Mouse (Mus musculus) heart, embryonic 14.5 days (tissue): ENCODE data around the gene Sertad4. TPM values are rescaled to one million over a fixed set of nuclear protein-coding genes. Genes with fewer than 3 reads are reported as not detected.

ENCODE experiments used
- ATAC-seq: fragments of 200-750 bp; cut with Nextera tagmentation; 2 replicates; pipeline ENCODE4 v1.8.0; 2017; ENCODE audit warnings: low read depth, moderate TSS enrichment; ENCODE audit not compliant: insufficient number of reproducible peaks, insufficient read depth, low FRiP score
- H3K27ac ChIP-seq, 2 experiments: fragments of 200-500 bp in 1 of 2; fragments of 300-500 bp in 1 of 2; sonication (generic) in 1 of 2; replicated peaks in 1 of 2; 2 replicates each; pipeline ENCODE4 v1.5.1; 2012 to 2014; ENCODE audit warnings: low read depth in 2 of 2, low read length in 2 of 2, control low read depth in 1 of 2, mild to moderate bottlenecking in 1 of 2, mixed read lengths in 1 of 2; ENCODE audit not compliant: control insufficient read depth in 1 of 2, insufficient read depth in 1 of 2
- H3K27me3 ChIP-seq: fragments of 300-500 bp; sonication (generic); 2 replicates; pipeline ENCODE4 v1.6.1; 2014; ENCODE audit warnings: mild to moderate bottlenecking, low read length, control low read depth; ENCODE audit not compliant: control insufficient read depth, insufficient read depth
- H3K36me3 ChIP-seq: fragments of 300-500 bp; sonication (generic); 2 replicates; pipeline ENCODE4 v1.6.1; 2014; ENCODE audit warnings: mild to moderate bottlenecking, control low read depth, low read length, mixed read lengths; ENCODE audit not compliant: control insufficient read depth, insufficient read depth
- H3K4me1 ChIP-seq, 2 experiments: fragments of 200-500 bp in 1 of 2; fragments of 300-500 bp in 1 of 2; sonication (generic) in 1 of 2; 2 replicates each; pipeline ENCODE4 v1.6.1; 2012 to 2014; ENCODE audit warnings: low read length in 2 of 2, control low read depth in 1 of 2, mixed read lengths in 1 of 2; ENCODE audit not compliant: control insufficient read depth in 2 of 2, insufficient read depth in 2 of 2
- H3K4me2 ChIP-seq: fragments of 300-500 bp; sonication (generic); 2 replicates; pipeline ENCODE4 v1.6.1; 2014; ENCODE audit warnings: mild to moderate bottlenecking, low read length
- H3K4me3 ChIP-seq, 2 experiments: fragments of 200-500 bp in 1 of 2; fragments of 300-500 bp in 1 of 2; sonication (generic) in 1 of 2; 2 replicates each; pipeline ENCODE4 v1.5.1; 2012 to 2014; ENCODE audit warnings: low read length in 2 of 2, mild to moderate bottlenecking in 2 of 2, control low read depth in 1 of 2, low read depth in 1 of 2, moderate library complexity in 1 of 2; ENCODE audit not compliant: control insufficient read depth in 1 of 2, insufficient read depth in 1 of 2
- H3K9ac ChIP-seq: fragments of 300-500 bp; sonication (generic); 2 replicates; pipeline ENCODE4 v1.6.1; 2014; ENCODE audit warnings: mild to moderate bottlenecking, low read length
- H3K9me3 ChIP-seq: fragments of 300-500 bp; sonication (generic); 2 replicates; pipeline ENCODE4 v1.6.1; 2016; ENCODE audit warnings: low read length, control low read depth; ENCODE audit not compliant: control insufficient read depth
- WGBS: fragments of 180-500 bp; shearing (Covaris S2); extraction: QIAGEN DNeasy Blood & Tissue Kit; methylation state at CpG from one replicate; pipeline ENCODE4 v1.1.7; 2014; 5-methylcytosine and 5-hydroxymethylcytosine counted together
- polyA plus RNA-seq: library from polyadenylated mRNA; unstranded; fragments of >200 nt; fragmentation: Nextera tagmentation; extraction: Ambion mirVana; gene quantifications from 2 replicates; pipeline ENCODE4 v1.2.1, GENCODE M21; 2014

Gene Sertad4
- polyA plus RNA-seq = 14.8 and 17.0 TPM in 2 replicates

DNA sequence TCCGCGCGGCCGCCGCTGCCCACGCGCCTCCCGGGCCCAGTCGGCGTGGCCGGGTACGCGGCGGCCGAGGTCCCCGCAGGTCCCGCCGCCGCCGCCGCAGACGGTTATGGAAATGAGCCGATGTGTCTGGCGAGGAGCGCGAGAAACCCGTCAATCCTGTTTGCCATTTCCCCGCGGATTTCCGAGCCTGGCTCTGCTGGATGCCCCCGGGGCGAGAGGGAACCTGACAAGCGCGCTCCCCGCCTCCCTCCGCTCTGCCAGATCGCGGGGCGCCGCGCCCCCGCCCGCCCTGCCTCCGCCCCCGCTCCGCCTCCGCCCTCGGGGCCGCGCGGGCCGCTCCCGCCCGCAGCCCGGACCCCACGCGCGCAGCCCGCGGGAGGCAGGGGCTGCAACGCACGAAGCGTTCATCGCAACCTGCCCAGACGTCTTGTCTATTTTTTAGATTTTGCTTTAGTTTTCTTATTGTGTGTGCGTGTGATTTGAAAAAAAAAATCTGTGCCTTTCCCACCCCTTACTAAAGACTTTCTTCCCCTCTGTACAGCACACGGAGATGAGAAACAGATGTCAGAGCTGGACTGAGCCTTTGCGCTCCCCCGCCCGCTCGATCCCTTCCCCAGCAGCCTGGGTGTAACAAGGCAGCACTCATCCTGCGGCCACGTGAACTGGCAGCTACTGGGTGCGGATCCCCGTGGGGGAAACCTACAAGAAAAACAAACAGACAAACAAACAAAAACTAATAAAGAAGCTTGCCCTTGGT lies at the start of gene Sertad4:
TSS of gene Sertad4 (minus strand) at position 283 of the 757 bp plus-strand sequence.
- no peaks in the 10 kb centered on the region for H3K9me3 ChIP-seq
- H3K27ac ChIP-seq = peak within 1 kb of the TSS; percentile 85 to 89
- no peaks in the 10 kb centered on the region for H3K36me3 ChIP-seq
- peak within 1 kb of the TSS; percentile 99 for H3K4me2 ChIP-seq
- H3K9ac ChIP-seq = peak within 1 kb of the TSS; percentile 88
- peaks cover 15 to 18% of the 10 kb centered on the region in 2 experiments for H3K4me1 ChIP-seq
- peak; percentile 41; the same call in 1 of the 2 replicates for ATAC-seq
- WGBS = under 1% methylated on average over 52 of the region's 75 CpGs
- peaks cover 16% of the 10 kb centered on the region; the same call in 1 of the 2 replicates for H3K27me3 ChIP-seq
- peak within 1 kb of the TSS; percentile 83 to 94 for H3K4me3 ChIP-seq

DNA sequence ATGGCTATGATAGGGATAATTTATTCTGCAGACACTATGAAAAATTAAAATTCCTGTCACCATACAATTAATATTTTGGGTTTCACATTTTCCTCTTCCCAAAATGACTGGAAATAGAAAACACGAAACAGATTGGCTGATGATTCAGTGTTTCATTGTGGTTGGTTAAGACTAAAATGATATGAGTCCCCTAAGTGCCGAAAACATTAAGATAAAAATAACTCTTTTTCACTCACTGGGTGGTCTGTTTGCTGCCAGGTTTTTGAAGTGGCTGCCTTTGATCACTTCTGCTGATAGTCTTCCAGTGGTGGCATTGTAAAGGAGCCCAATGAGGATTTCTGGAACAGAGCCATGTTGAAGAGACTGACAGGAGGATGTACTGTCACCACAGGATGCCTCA lies 46.0 kb upstream of the Sertad4 start:
- Histone ChIP-seq H3K27me3 (no peaks in the 10 kb centered on the region), H3K27ac (no peak overlapping the region), H3K36me3 (no peaks in the 10 kb centered on the region), H3K4me2 (no peak overlapping the region), H3K9me3 (no peaks in the 10 kb centered on the region), H3K9ac (no peak overlapping the region), H3K4me3 (no peak overlapping the region), H3K4me1 (peaks cover 0 to 2% of the 10 kb centered on the region in 2 experiments; a peak in 1 of 4 replicates)
- WGBS = 59% methylated on average over 2 of the region's 2 CpGs
- no peak for ATAC-seq

DNA sequence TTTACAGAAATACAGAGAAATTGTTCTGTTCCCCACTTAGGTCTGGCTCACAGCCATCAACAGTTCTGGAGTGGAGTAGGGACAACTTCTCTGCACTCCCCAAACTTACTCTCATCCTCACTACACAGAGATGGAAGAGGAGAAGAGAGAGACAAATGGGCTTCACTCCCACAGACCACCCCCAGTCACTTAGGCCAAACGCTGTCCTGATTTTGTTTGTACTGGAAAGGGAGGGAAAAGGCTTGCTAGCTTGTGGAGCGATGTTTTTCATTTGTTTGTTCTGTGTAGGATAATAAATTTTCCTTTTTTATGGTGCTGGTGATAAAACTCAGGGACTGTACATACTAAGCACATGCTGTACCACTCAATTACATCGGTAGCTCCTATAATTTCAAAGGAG lies 45.4 kb upstream of the Sertad4 start:
- Histone ChIP-seq H3K4me2 (no peak overlapping the region), H3K4me3 (no peak overlapping the region), H3K9me3 (no peaks in the 10 kb centered on the region), H3K36me3 (no peaks in the 10 kb centered on the region), H3K9ac (no peak overlapping the region), H3K27ac (no peak overlapping the region), H3K4me1 (peaks cover 0 to 2% of the 10 kb centered on the region in 2 experiments; a peak in 1 of 4 replicates), H3K27me3 (no peaks in the 10 kb centered on the region)
- WGBS = 63% methylated on average over 3 of the region's 3 CpGs
- no peak for ATAC-seq

DNA sequence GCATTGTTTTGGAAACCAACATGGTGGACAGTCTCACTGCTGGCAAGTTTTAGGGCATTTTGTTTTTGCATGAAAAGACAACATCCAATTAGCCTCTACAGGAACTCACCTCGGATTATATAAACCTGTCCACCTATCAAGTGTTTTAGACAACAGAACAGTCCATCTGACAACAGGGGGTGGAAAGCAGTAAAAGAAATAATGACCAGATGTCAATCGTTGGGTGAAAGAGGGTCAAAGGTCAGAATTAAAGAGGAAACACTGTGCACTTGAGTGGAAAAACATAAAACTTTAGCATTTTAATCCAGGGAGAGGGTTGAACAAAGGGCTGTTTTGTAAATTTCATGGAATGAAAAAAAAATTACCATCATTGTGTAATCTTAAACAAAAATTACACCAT lies 43.2 kb upstream of the Sertad4 start:
- H3K27ac ChIP-seq = no peak overlapping the region
- no peak for ATAC-seq
- no peaks in the 10 kb centered on the region for H3K9me3 ChIP-seq
- 71% methylated on average over 2 of the region's 2 CpGs for WGBS
- peaks cover 0 to 2% of the 10 kb centered on the region in 2 experiments; a peak in 1 of 4 replicates for H3K4me1 ChIP-seq
- no peaks in the 10 kb centered on the region for H3K36me3 ChIP-seq
- H3K9ac ChIP-seq = no peak overlapping the region
- H3K4me3 ChIP-seq = no peak overlapping the region
- no peak overlapping the region for H3K4me2 ChIP-seq
- no peaks in the 10 kb centered on the region for H3K27me3 ChIP-seq

DNA sequence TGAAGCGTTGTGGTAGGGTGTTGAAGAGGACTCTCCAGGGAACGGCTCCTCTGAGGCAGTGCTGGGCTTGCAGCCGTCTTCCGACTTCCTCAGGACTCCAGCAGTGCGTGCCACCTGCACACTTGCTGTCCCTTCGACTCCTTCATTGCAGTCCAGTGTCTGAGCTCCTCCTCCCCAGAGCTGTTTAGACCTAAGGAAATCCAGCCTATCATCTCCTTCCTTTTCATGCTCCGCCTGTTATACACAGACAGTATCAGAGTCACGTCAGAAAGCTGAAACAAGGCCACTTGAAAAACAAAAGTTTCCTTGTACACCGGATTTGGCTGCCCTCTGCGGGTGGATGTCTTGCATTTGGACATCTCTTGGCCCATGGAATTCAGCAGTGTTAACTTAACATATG lies 41.7 kb upstream of the Sertad4 start:
- Histone ChIP-seq H3K9ac (no peak overlapping the region), H3K4me2 (peak overlapping the region; percentile 48), H3K36me3 (no peaks in the 10 kb centered on the region), H3K4me1 (peaks cover 0 to 2% of the 10 kb centered on the region in 2 experiments; a peak in 1 of 4 replicates), H3K9me3 (no peaks in the 10 kb centered on the region), H3K27me3 (no peaks in the 10 kb centered on the region), H3K27ac (no peak overlapping the region; a peak in 1 of 4 replicates), H3K4me3 (no peak overlapping the region)
- 51% methylated on average over 10 of the region's 10 CpGs for WGBS
- peak; percentile 78 for ATAC-seq

DNA sequence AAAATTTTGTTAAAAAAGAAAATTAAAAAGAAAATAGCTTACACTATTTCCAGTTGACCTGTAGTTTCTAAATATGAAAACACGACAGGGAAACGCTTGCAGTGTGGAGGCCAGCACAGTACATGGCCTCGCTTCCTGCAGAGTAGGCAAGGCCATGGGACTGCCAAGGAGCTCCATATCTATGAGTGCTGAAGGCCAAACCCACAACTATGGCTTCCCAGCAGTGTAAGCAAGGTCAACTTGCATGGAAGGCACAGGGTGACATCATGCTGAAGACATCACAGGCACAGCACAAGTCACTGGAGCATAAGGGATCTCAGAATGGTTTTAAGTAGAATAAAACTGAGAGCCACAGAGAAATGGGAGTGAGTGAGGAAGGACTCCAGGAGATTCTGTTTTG lies 40.5 kb upstream of the Sertad4 start:
- H3K36me3 ChIP-seq = no peaks in the 10 kb centered on the region
- no peak overlapping the region for H3K9ac ChIP-seq
- no peak overlapping the region for H3K4me2 ChIP-seq
- ATAC-seq = no peak
- no peak overlapping the region for H3K4me3 ChIP-seq
- 74% methylated on average over 3 of the region's 3 CpGs for WGBS
- H3K9me3 ChIP-seq = no peaks in the 10 kb centered on the region
- H3K27ac ChIP-seq = no peak overlapping the region
- H3K27me3 ChIP-seq = no peaks in the 10 kb centered on the region
- H3K4me1 ChIP-seq = peaks cover 0 to 2% of the 10 kb centered on the region in 2 experiments; a peak in 1 of 4 replicates

DNA sequence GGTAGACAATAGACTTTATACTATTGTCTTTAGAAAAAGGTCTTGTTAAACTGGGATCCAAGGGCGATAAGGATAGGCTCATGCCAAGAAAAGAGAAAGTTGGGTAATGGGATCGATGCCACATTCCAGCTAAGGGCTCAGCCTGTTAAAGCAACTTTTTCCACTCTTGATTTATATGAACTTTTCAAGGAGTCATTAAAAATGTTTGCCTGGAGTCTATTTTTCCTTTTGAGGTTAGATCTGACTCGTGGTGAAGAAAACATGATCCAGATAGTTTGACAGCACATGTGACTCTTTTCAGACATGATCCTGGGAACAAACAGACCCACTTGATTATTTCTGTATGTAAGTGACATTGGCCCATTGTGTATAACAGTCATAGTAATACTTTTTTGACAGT lies 35.2 kb upstream of the Sertad4 start:
- Histone ChIP-seq H3K4me2 (no peak overlapping the region), H3K4me3 (no peak overlapping the region), H3K27ac (no peak overlapping the region), H3K9ac (no peak overlapping the region), H3K4me1 (no peaks in the 10 kb centered on the region), H3K27me3 (no peaks in the 10 kb centered on the region), H3K9me3 (no peaks in the 10 kb centered on the region), H3K36me3 (no peaks in the 10 kb centered on the region)
- ATAC-seq = no peak
- WGBS = 73% methylated on average over 3 of the region's 3 CpGs
